Mouse (Mus musculus) large intestine, adult 2 months (tissue): ENCODE results near the gene Tmem161a. TPM values are rescaled to one million over a fixed set of nuclear protein-coding genes. Genes with fewer than 3 reads are reported as not detected.

Experiments
- DNase-seq: peaks from one replicate; pipeline ENCODE4 v3.0.0-alpha.2; 2012; ENCODE audit warnings: low read depth, low spot score
- WGBS: fragments of 180-500 bp; shearing (Covaris S2); methylation state at CpG from one replicate; pipeline ENCODE4 v1.1.7; 2018; 5-methylcytosine and 5-hydroxymethylcytosine counted together
- polyA plus RNA-seq: library from polyadenylated mRNA; depleted of rRNA; stranded (reverse); fragments of >200 nt; gene quantifications from 2 replicates; pipeline ENCODE4 v1.2.3, GENCODE M21; 2012; rRNA removed

Tmem161a gene
- polyA plus RNA-seq, 1 experiment: 52.9 TPM

GRCm38 (mm10) chr8:70230837-70231236, 58.7 kb downstream of the Tmem161a start:
- DNase-seq: no peak
- 96% methylated on average over 9 of the region's 9 CpGs for WGBS

Other genes with a start within 250 kb of the Tmem161a start
- gene Gatad2a, start 176.0 kb upstream of the Tmem161a start, polyA plus RNA-seq: 45.2 and 73.1 TPM in 2 replicates
- gene Mau2, start 129.6 kb upstream of the Tmem161a start, polyA plus RNA-seq: 52.0 and 84.9 TPM in 2 replicates
- gene Sugp1, start 129.5 kb upstream of the Tmem161a start, polyA plus RNA-seq: 10.8 and 11.1 TPM in 2 replicates
- gene Tm6sf2, start 99.4 kb upstream of the Tmem161a start, polyA plus RNA-seq: 458 and 745 TPM in 2 replicates
- 0.42 and 0.70 TPM in 2 replicates for gene Hapln4, start 88.9 kb upstream of the Tmem161a start, polyA plus RNA-seq
- gene Ncan, start 51.5 kb upstream of the Tmem161a start, polyA plus RNA-seq: 0.06 and 0.10 TPM in 2 replicates
- 23.2 and 25.3 TPM in 2 replicates for gene Nr2c2ap, start 41.0 kb upstream of the Tmem161a start, polyA plus RNA-seq
- 22.5 and 32.6 TPM in 2 replicates for gene Rfxank, start 33.2 kb upstream of the Tmem161a start, polyA plus RNA-seq
- gene Borcs8, start 32.9 kb upstream of the Tmem161a start, polyA plus RNA-seq: 69.2 and 73.2 TPM in 2 replicates
- 3.0 and 4.9 TPM in 2 replicates for gene Mef2b, start 32.6 kb upstream of the Tmem161a start, polyA plus RNA-seq
- 15.5 and 23.1 TPM in 2 replicates for gene Slc25a42, start 39.9 kb downstream of the Tmem161a start, polyA plus RNA-seq
- gene Sugp2, start 61.9 kb downstream of the Tmem161a start, polyA plus RNA-seq: 20.2 and 28.8 TPM in 2 replicates
- gene Armc6, start 62.1 kb downstream of the Tmem161a start, polyA plus RNA-seq: 13.6 and 15.2 TPM in 2 replicates
- 5.8 and 6.7 TPM in 2 replicates for gene Homer3, start 110.5 kb downstream of the Tmem161a start, polyA plus RNA-seq
- gene Ddx49, start 130.1 kb downstream of the Tmem161a start, polyA plus RNA-seq: 40.9 and 57.8 TPM in 2 replicates
- 438 and 500 TPM in 2 replicates for gene Cope, start 130.2 kb downstream of the Tmem161a start, polyA plus RNA-seq
- gene Cers1, start 143.4 kb downstream of the Tmem161a start, polyA plus RNA-seq: 0.36 and 0.64 TPM in 2 replicates
- 0.14 and 0.26 TPM in 2 replicates for gene Gdf1, start 157.5 kb downstream of the Tmem161a start, polyA plus RNA-seq
- gene Upf1, start 180.9 kb downstream of the Tmem161a start, polyA plus RNA-seq: 24.5 and 35.3 TPM in 2 replicates
- 0.15 and 0.25 TPM in 2 replicates for gene Comp, start 201.2 kb downstream of the Tmem161a start, polyA plus RNA-seq